Mouse (Mus musculus) hindbrain, postnatal 0 days (tissue): ENCODE measurements around the gene Rfxank. TPM values are rescaled to one million over a fixed set of nuclear protein-coding genes. Genes with fewer than 3 reads are reported as not detected.

Source experiments
- ATAC-seq: fragments of 200-750 bp; cut with Nextera tagmentation; 2 replicates; pipeline ENCODE4 v1.8.0; 2017; ENCODE audit warnings: mild to moderate bottlenecking, moderate TSS enrichment, moderate library complexity
- DNase-seq: peaks from one replicate; pipeline ENCODE4 v3.0.0-alpha.2; 2015; ENCODE audit warnings: low spot score
- H3K27ac ChIP-seq: fragments of 300-500 bp; sonication (generic); 2 replicates; pipeline ENCODE4 v1.5.1; 2014; ENCODE audit warnings: mild to moderate bottlenecking
- H3K27me3 ChIP-seq: fragments of 300-500 bp; sonication (generic); 2 replicates; pipeline ENCODE4 v1.6.1; 2014; ENCODE audit warnings: low read length, mixed read lengths; ENCODE audit not compliant: insufficient read depth
- H3K36me3 ChIP-seq: fragments of 300-500 bp; sonication (generic); 2 replicates; pipeline ENCODE4 v1.6.1; 2014; ENCODE audit warnings: low read length, mixed read lengths; ENCODE audit not compliant: insufficient read depth
- H3K4me1 ChIP-seq: fragments of 300-500 bp; sonication (generic); 2 replicates; pipeline ENCODE4 v1.6.1; 2014; ENCODE audit warnings: antibody characterized with exemption, low read length, mixed read lengths; ENCODE audit not compliant: insufficient read depth
- H3K4me2 ChIP-seq: fragments of 300-500 bp; sonication (generic); 2 replicates; pipeline ENCODE4 v1.6.1; 2014; ENCODE audit warnings: low read depth, mild to moderate bottlenecking, low read length, moderate library complexity, mixed read lengths
- H3K4me3 ChIP-seq: fragments of 300-500 bp; sonication (generic); 2 replicates; pipeline ENCODE4 v1.5.1; 2014; ENCODE audit warnings: low read length
- H3K9ac ChIP-seq: fragments of 300-500 bp; sonication (generic); replicated peaks from 2 replicates; pipeline ENCODE4 v1.6.1; 2014; ENCODE audit warnings: mild to moderate bottlenecking, low read length, moderate library complexity, mixed read lengths
- H3K9me3 ChIP-seq: fragments of 300-500 bp; sonication (generic); 2 replicates; pipeline ENCODE4 v1.6.1; 2016; ENCODE audit warnings: low read length, mixed read lengths
- CTCF ChIP-seq: IDR thresholded peaks from 2 replicates; pipeline ENCODE4 v1.5.1; 2016; ENCODE audit warnings: antibody characterized with exemption, control low read depth, low read depth
- WGBS: fragments of 180-500 bp; shearing (Covaris S2); extraction: QIAGEN DNeasy Blood & Tissue Kit; methylation state at CpG from one replicate; pipeline ENCODE4 v1.1.7; 2014; 5-methylcytosine and 5-hydroxymethylcytosine counted together
- polyA plus RNA-seq: library from polyadenylated mRNA; unstranded; fragments of >200 nt; fragmentation: Nextera tagmentation; extraction: Ambion mirVana; gene quantifications from 2 replicates; pipeline ENCODE4 v1.2.1, GENCODE M21; 2015
- total RNA-seq: library from RNA; depleted of rRNA; stranded (reverse); fragments of >200 nt; gene quantifications from 2 replicates; pipeline ENCODE4 v1.2.3, GENCODE M21; 2014

Gene Rfxank
- total and polyA plus RNA-seq, 2 experiments from 2014 or later: 8.4 to 13.8 TPM

- Histone ChIP-seq H3K9ac (no peak overlapping the region), H3K27ac (no peak overlapping the region), H3K27me3 (no peaks in the 10 kb centered on the region), H3K36me3 (peaks cover 8% of the 10 kb centered on the region; the same call in 1 of the 2 replicates), H3K9me3 (no peaks in the 10 kb centered on the region), H3K4me2 (no peak overlapping the region), H3K4me1 (peaks cover 2% of the 10 kb centered on the region; the same call in 1 of the 2 replicates), H3K4me3 (no peak overlapping the region)
- DNase-seq (no peak), ATAC-seq (no peak)
- 94% methylated on average over 2 of the region's 2 CpGs for WGBS
- TF ChIP-seq CTCF: no peak
Observed at GRCm38 (mm10) chr8:70178231-70178630, 39.3 kb upstream of the Rfxank start.

GRCm38 (mm10) chr8:70174079-70174478 lies 35.1 kb upstream of the Rfxank start:
- Histone ChIP-seq H3K4me2 (no peak overlapping the region), H3K27ac (no peak overlapping the region), H3K9ac (no peak overlapping the region), H3K9me3 (no peaks in the 10 kb centered on the region), H3K36me3 (no peaks in the 10 kb centered on the region), H3K4me1 (peaks cover 10% of the 10 kb centered on the region; the same call in 1 of the 2 replicates), H3K27me3 (no peaks in the 10 kb centered on the region), H3K4me3 (no peak overlapping the region)
- no peak for TF ChIP-seq CTCF
- DNase-seq (no peak), ATAC-seq (no peak)
- 86% methylated on average over 7 of the region's 7 CpGs for WGBS

- Histone ChIP-seq H3K9me3 (no peaks in the 10 kb centered on the region), H3K4me3 (no peak overlapping the region), H3K4me1 (peaks cover 10% of the 10 kb centered on the region; the same call in 1 of the 2 replicates), H3K36me3 (no peaks in the 10 kb centered on the region), H3K27ac (no peak overlapping the region), H3K4me2 (peak overlapping the region; percentile 61), H3K9ac (no peak overlapping the region), H3K27me3 (no peaks in the 10 kb centered on the region)
- WGBS: 83% methylated on average over 5 of the region's 5 CpGs
- DNase-seq: no peak
- ATAC-seq: no peak
- TF ChIP-seq CTCF: no peak
Observed at GRCm38 (mm10) chr8:70173320-70173719, 34.4 kb upstream of the Rfxank start.

GRCm38 (mm10) chr8:70172043-70172681 lies 33.2 kb upstream of the Rfxank start, which contains the start of gene Tmem161a:
Gene Tmem161a, plus strand, starts transcription at chr8:70172356.
- no peaks in the 10 kb centered on the region for H3K36me3 ChIP-seq
- H3K4me3 ChIP-seq: peak within 1 kb of the TSS; percentile 63
- peak within 1 kb of the TSS; percentile 65 for H3K9ac ChIP-seq
- no peak within 1 kb of the TSS for H3K27ac ChIP-seq
- H3K9me3 ChIP-seq: no peaks in the 10 kb centered on the region
- peak within 1 kb of the TSS; percentile 61 for H3K4me2 ChIP-seq
- 3% methylated on average over 27 of the region's 27 CpGs for WGBS
- no peak for TF ChIP-seq CTCF
- peak; percentile 95 for ATAC-seq
- peak; percentile 95 for DNase-seq
- no peaks in the 10 kb centered on the region for H3K27me3 ChIP-seq
- peaks cover 10% of the 10 kb centered on the region; the same call in 1 of the 2 replicates for H3K4me1 ChIP-seq

- Histone ChIP-seq H3K9me3 (no peaks in the 10 kb centered on the region), H3K27me3 (no peaks in the 10 kb centered on the region), H3K27ac (no peak overlapping the region), H3K4me2 (no peak overlapping the region), H3K9ac (no peak overlapping the region), H3K36me3 (no peaks in the 10 kb centered on the region), H3K4me3 (no peak overlapping the region), H3K4me1 (peaks cover 17% of the 10 kb centered on the region)
- no peak for ATAC-seq
- no peak for DNase-seq
- no peak for TF ChIP-seq CTCF
- 91% methylated on average over 7 of the region's 7 CpGs for whole genome bisulfite sequencing
Observed at GRCm38 (mm10) chr8:70171240-70171639, 32.3 kb upstream of the Rfxank start.

GRCm38 (mm10) chr8:70170748-70171147 lies 31.8 kb upstream of the Rfxank start:
- DNase-seq: no peak
- H3K4me3 ChIP-seq: no peak overlapping the region
- no peaks in the 10 kb centered on the region for H3K27me3 ChIP-seq
- ATAC-seq: no peak
- no peak overlapping the region for H3K4me2 ChIP-seq
- peaks cover 17% of the 10 kb centered on the region for H3K4me1 ChIP-seq
- TF ChIP-seq CTCF: no peak
- H3K27ac ChIP-seq: no peak overlapping the region
- H3K9ac ChIP-seq: no peak overlapping the region
- H3K36me3 ChIP-seq: no peaks in the 10 kb centered on the region
- H3K9me3 ChIP-seq: no peaks in the 10 kb centered on the region
- 69% methylated on average over 3 of the region's 3 CpGs for WGBS

GRCm38 (mm10) chr8:70170116-70170515 lies 31.2 kb upstream of the Rfxank start:
- H3K27me3 ChIP-seq: no peaks in the 10 kb centered on the region; the same call in 1 of the 2 replicates
- WGBS: 86% methylated on average over 3 of the region's 3 CpGs
- DNase-seq: no peak
- no peaks in the 10 kb centered on the region for H3K36me3 ChIP-seq
- ATAC-seq: no peak
- no peak overlapping the region for H3K4me3 ChIP-seq
- TF ChIP-seq CTCF: no peak
- H3K4me2 ChIP-seq: no peak overlapping the region
- peaks cover 17% of the 10 kb centered on the region for H3K4me1 ChIP-seq
- no peak overlapping the region for H3K9ac ChIP-seq
- H3K9me3 ChIP-seq: no peaks in the 10 kb centered on the region
- no peak overlapping the region for H3K27ac ChIP-seq
